28 mouse cellular contexts compared by ENCODE assay signal in genomic region chr7:113891491-113891890, GRCm38 (mm10).
"Had no signal": no experiment of that assay in that cellular context is flagged by ENCODE, and none has a peak within 500 bp of the region (broad histone marks: within the 10 kb centered on the region; RNA-seq: fewer than 3 reads in every experiment).

No protein-coding gene starts in this region.

- H3K27ac ChIP-seq: limb, embryonic 10.5 days; limb, embryonic 12.5 days; limb, embryonic 13.5 days; limb, embryonic 15.5 days; liver, embryonic 12.5 days; liver, embryonic 13.5 days; liver, embryonic 14.5 days; liver, embryonic 15.5 days; lung, embryonic 15.5 days; macrophage; midbrain, embryonic 10.5 days; midbrain, embryonic 12.5 days; midbrain, embryonic 13.5 days; midbrain, embryonic 15.5 days; neural tube, embryonic 12.5 days had no signal

- H3K9me3 ChIP-seq: limb, embryonic 10.5 days; limb, embryonic 13.5 days; limb, embryonic 15.5 days; liver, embryonic 12.5 days; liver, embryonic 13.5 days; liver, embryonic 15.5 days; lung, embryonic 15.5 days; megakaryocyte, embryonic 14.5 days; midbrain, embryonic 15.5 days; neural tube, embryonic 12.5 days had no signal

- DNase-seq: left cerebral cortex, postnatal 4 days; liver; liver, embryonic 13.5 days; liver, postnatal 0 days; lung, adult 18-20 months; lung, adult 2 months; lung, embryonic 14.5 days; lung, postnatal 10 days; lung, postnatal 14 days; lung, postnatal 36 days; lung, postnatal 4 days; midbrain, embryonic 14.5 days had no signal

- H3K4me3 ChIP-seq: limb, embryonic 10.5 days; limb, embryonic 12.5 days; limb, embryonic 13.5 days; limb, embryonic 15.5 days; liver, embryonic 12.5 days; liver, embryonic 13.5 days; liver, embryonic 15.5 days; lung, embryonic 15.5 days; megakaryocyte, embryonic 14.5 days; midbrain, embryonic 10.5 days; midbrain, embryonic 12.5 days; midbrain, embryonic 13.5 days; midbrain, embryonic 15.5 days; myocyte; neural tube, embryonic 12.5 days had no signal

- H3K36me3 ChIP-seq: limb, embryonic 10.5 days; limb, embryonic 12.5 days; limb, embryonic 13.5 days; limb, embryonic 15.5 days; liver, embryonic 12.5 days; liver, embryonic 13.5 days; liver, embryonic 15.5 days; lung, embryonic 15.5 days; midbrain, embryonic 13.5 days; midbrain, embryonic 15.5 days; neural tube, embryonic 12.5 days had no signal

- H3K4me1 ChIP-seq: limb, embryonic 10.5 days; limb, embryonic 12.5 days; limb, embryonic 13.5 days; limb, embryonic 15.5 days; liver, embryonic 12.5 days; liver, embryonic 13.5 days; liver, embryonic 15.5 days; lung, embryonic 15.5 days; megakaryocyte, embryonic 14.5 days; midbrain, embryonic 10.5 days; midbrain, embryonic 12.5 days; midbrain, embryonic 13.5 days; midbrain, embryonic 15.5 days; neural tube, embryonic 12.5 days had no signal

- H3K27me3 ChIP-seq: limb, embryonic 12.5 days; limb, embryonic 13.5 days; limb, embryonic 15.5 days; liver, embryonic 12.5 days; liver, embryonic 13.5 days; liver, embryonic 15.5 days; lung, embryonic 15.5 days; megakaryocyte, embryonic 14.5 days; midbrain, embryonic 12.5 days; midbrain, embryonic 13.5 days; midbrain, embryonic 15.5 days; neural tube, embryonic 12.5 days had no signal
